Mouse (Mus musculus) adrenal gland, adult 18-20 months (tissue): ENCODE measurements around the gene Olfr866. TPM values are rescaled to one million over a fixed set of nuclear protein-coding genes. Genes with fewer than 3 reads are reported as not detected.

Experiments used
- DNase-seq, 2 experiments: peaks; one replicate each; pipeline ENCODE4 v3.0.0; 2021 to 2022; ENCODE audit warnings: low spot score in 2 of 2
- long read RNA-seq, 2 experiments: library from polyadenylated mRNA; stranded (forward); transcript quantifications; one replicate each; pipeline ENCODE4 v2.0.0; 2021
- microRNA-seq, 2 experiments: library from miRNA; unstranded; fragments of <30 nt; microRNA quantifications; one replicate each; pipeline ENCODE4 v1.2.0; 2021; ENCODE audit warnings: borderline number of aligned reads in 2 of 2
- total RNA-seq, 2 experiments: library from RNA; stranded (reverse); gene quantifications; 1 replicate in 1 of 2; 2 replicates in 1 of 2; pipeline ENCODE4 v1.2.3; 2021

The Olfr866 gene
- not detected for total RNA-seq
- long read RNA-seq, experiment 1: 0 reads
- long read RNA-seq, experiment 2: 0 reads

- no peak for DNase-seq
Observed at GRCm38 (mm10) chr9:20027935-20028334, at the start of gene Olfr866. Gene Olfr866 (minus strand): TSS chr9:20028035.

- no peak for DNase-seq
Observed at GRCm38 (mm10) chr9:20073523-20074177, 45.8 kb upstream of the Olfr866 start.

GRCm38 (mm10) chr9:20071291-20071690 is 43.5 kb upstream of the Olfr866 start:
- DNase-seq: no peak

GRCm38 (mm10) chr9:20070236-20070635 is 42.4 kb upstream of the Olfr866 start:
- no peak for DNase-seq

- no peak for DNase-seq
Observed at GRCm38 (mm10) chr9:20057462-20057861, 29.6 kb upstream of the Olfr866 start, which contains the start of gene Olfr867. Gene Olfr867 (minus strand): TSS chr9:20057562.

DNA sequence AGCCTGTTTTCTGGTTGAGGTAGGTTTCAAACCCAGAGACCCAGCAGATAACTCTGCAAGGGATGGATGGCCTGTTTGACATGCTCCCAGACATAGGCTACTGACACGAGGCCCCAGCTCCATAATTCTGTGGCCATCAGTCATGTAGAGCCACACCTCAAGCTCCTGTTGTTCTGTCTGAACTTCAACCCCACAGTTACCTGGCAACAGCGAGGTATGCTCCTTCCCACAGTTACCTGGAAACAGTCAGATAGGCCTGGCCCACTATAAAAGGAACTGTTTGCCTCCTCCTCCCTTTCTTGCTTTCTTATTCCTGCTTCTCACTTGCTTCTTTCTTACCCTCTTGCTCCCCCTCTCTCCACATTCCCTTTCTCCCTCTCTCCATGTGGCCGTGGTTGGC is 20.1 kb upstream of the Olfr866 start:
- DNase-seq: no peak

Small RNAs within 50 kb of the gene (microRNA-seq; reads per million reads assigned to microRNA genes)
- 0 reads per million in 2 experiments for gene Gm26231
- 0 reads per million in 2 experiments for gene Gm44395

Other genes with a start within 250 kb of the Olfr866 start
- not detected for gene Olfr58, start 247.8 kb downstream of the Olfr866 start, total RNA-seq
- not detected for gene Olfr859, start 223.1 kb downstream of the Olfr866 start, total RNA-seq
- gene Olfr860, start 178.3 kb downstream of the Olfr866 start, total RNA-seq: not detected
- gene Olfr862, start 140.0 kb downstream of the Olfr866 start, total RNA-seq: not detected
- gene Olfr77, start 111.2 kb downstream of the Olfr866 start, total RNA-seq: not detected
- gene Olfr867, start 29.5 kb upstream of the Olfr866 start, total RNA-seq: not detected
- gene Olfr868, start 70.6 kb upstream of the Olfr866 start, total RNA-seq: not detected
- not detected for gene Olfr869, start 101.0 kb upstream of the Olfr866 start, total RNA-seq
- gene Olfr870, start 146.0 kb upstream of the Olfr866 start, total RNA-seq: not detected
- not detected for gene Olfr871, start 184.2 kb upstream of the Olfr866 start, total RNA-seq
- gene Olfr872, start 209.1 kb upstream of the Olfr866 start, total RNA-seq: not detected